11 mouse cellular contexts compared by ENCODE assay signal in the genomic region with DNA sequence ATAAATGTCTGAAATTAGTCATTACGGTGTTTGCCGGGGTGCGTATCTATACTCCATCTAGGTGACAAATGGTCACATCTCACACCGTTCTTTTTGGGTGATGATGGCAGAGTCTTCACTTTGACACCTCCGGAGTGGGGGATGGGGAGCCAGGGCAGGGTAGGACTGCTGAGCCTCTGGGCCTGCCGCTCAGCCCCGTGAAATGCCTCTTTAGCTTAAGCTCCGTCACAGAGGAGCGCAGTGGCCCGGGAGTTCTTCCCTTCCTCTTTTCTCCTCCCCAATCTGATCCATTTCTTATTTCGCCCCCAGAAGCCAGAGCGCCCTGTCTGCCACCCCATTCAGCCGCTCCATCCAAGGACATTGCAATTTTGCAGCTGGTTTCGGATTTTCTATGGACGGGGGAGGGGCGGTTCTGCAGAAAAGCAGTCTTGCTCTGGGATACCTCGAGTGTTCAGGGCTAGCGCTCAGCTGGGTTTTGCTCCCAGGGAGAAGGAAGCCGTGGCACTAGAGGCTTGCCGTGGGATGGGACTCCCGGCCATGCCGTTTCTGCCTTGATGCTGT. TPM values are rescaled to one million over a fixed set of nuclear protein-coding genes. Genes with fewer than 3 reads are reported as not detected.
DNase-seq lines count a peak whose midpoint lies in the region; ATAC-seq and TF ChIP-seq lines count a peak whose summit lies in the region.
"Had no signal": no experiment of that assay in that cellular context is flagged by ENCODE, and none has a peak within 500 bp of the region (broad histone marks: within the 10 kb centered on the region; RNA-seq: fewer than 3 reads in every experiment).

No protein-coding gene starts in this region.

- H3K27me3 ChIP-seq in heart, embryonic 11.5 days (ENCODE audit: control insufficient read depth, insufficient read depth, low read length): peaks cover 53% of the 10 kb centered on the region
- peaks cover 3% of the 10 kb centered on the region; the same call in 1 of the 2 replicates for H3K27me3 ChIP-seq in lung, postnatal 0 days (replicated peaks; ENCODE audit: insufficient read depth, low read length)
- H3K27me3 ChIP-seq in hindbrain, embryonic 16.5 days (replicated peaks; ENCODE audit: control insufficient read depth, insufficient read depth, low read length): no peaks in the 10 kb centered on the region
- peaks cover 10% of the 10 kb centered on the region; the same call in 1 of the 2 replicates for H3K27me3 ChIP-seq in stomach, embryonic 16.5 days (ENCODE audit: control insufficient read depth, insufficient read depth, low read length)

- TF ChIP-seq EP300 in lung, postnatal 0 days (IDR thresholded peaks at IDR 0.05): no peak

- peak overlapping the region; percentile 53 for H3K4me2 ChIP-seq in heart, embryonic 11.5 days
- H3K4me2 ChIP-seq in lung, postnatal 0 days (replicated peaks; ENCODE audit: low read depth, low read length): no peak overlapping the region
- H3K4me2 ChIP-seq in hindbrain, embryonic 16.5 days (ENCODE audit: low read length): peak overlapping the region; percentile 19
- H3K4me2 ChIP-seq in stomach, embryonic 16.5 days (ENCODE audit: low read depth, low read length): peak overlapping the region; percentile 40

- no peaks in the 10 kb centered on the region for H3K9me3 ChIP-seq in heart, embryonic 11.5 days (replicated peaks; ENCODE audit: control insufficient read depth, low read length)
- no peaks in the 10 kb centered on the region for H3K9me3 ChIP-seq in lung, postnatal 0 days (ENCODE audit: low read length)
- no peaks in the 10 kb centered on the region for H3K9me3 ChIP-seq in hindbrain, embryonic 16.5 days (ENCODE audit: control insufficient read depth, low read length)
- no peaks in the 10 kb centered on the region for H3K9me3 ChIP-seq in stomach, embryonic 16.5 days (replicated peaks; ENCODE audit: control insufficient read depth, low read length)

- H3K4me1 ChIP-seq in heart, embryonic 11.5 days (ENCODE audit: control insufficient read depth, insufficient read depth, low read length): peaks cover 7% of the 10 kb centered on the region; the same call in 1 of the 2 replicates
- H3K4me1 ChIP-seq in lung, postnatal 0 days (ENCODE audit: insufficient read depth, low read depth, low read length): no peaks in the 10 kb centered on the region
- peaks cover 37% of the 10 kb centered on the region for H3K4me1 ChIP-seq in hindbrain, embryonic 16.5 days (ENCODE audit: control insufficient read depth, insufficient read depth, low read depth, low read length)
- H3K4me1 ChIP-seq in stomach, embryonic 16.5 days (ENCODE audit: control insufficient read depth, insufficient read depth, low read length): peaks cover 10% of the 10 kb centered on the region

- H3K36me3 ChIP-seq in heart, embryonic 11.5 days (ENCODE audit: control insufficient read depth, insufficient read depth, low read length): no peaks in the 10 kb centered on the region
- H3K36me3 ChIP-seq in lung, postnatal 0 days (ENCODE audit: insufficient read depth, low read length): no peaks in the 10 kb centered on the region
- H3K36me3 ChIP-seq in hindbrain, embryonic 16.5 days (ENCODE audit: control insufficient read depth, insufficient read depth, low read length): no peaks in the 10 kb centered on the region
- no peaks in the 10 kb centered on the region for H3K36me3 ChIP-seq in stomach, embryonic 16.5 days (ENCODE audit: control insufficient read depth, insufficient read depth, low read length)

- no peak for TF ChIP-seq CTCF in lung, postnatal 0 days (IDR thresholded peaks at IDR 0.05)

- H3K27ac ChIP-seq in heart, embryonic 11.5 days (ENCODE audit: low read depth, low read length): no peak overlapping the region
- H3K27ac ChIP-seq in lung, postnatal 0 days (ENCODE audit: low read length): no peak overlapping the region
- no peak overlapping the region for H3K27ac ChIP-seq in hindbrain, embryonic 16.5 days (ENCODE audit: low read depth, low read length)
- H3K27ac ChIP-seq in stomach, embryonic 16.5 days (ENCODE audit: low read length): no peak overlapping the region

- ATAC-seq in heart, embryonic 11.5 days (replicated peaks; ENCODE audit: insufficient number of reproducible peaks, low FRiP score, low TSS enrichment): no peak
- no peak for ATAC-seq in lung, postnatal 0 days
- no peak for ATAC-seq in hindbrain, embryonic 16.5 days
- ATAC-seq in stomach, embryonic 16.5 days (ENCODE audit: insufficient read depth, low FRiP score): no peak

- no peak overlapping the region for H3K4me3 ChIP-seq in heart, embryonic 11.5 days (ENCODE audit: low read depth, low read length)
- no peak overlapping the region for H3K4me3 ChIP-seq in lung, postnatal 0 days (ENCODE audit: low read depth, low read length)
- H3K4me3 ChIP-seq in hindbrain, embryonic 16.5 days (ENCODE audit: low read length): no peak overlapping the region
- peak overlapping the region; percentile 11; the same call in 1 of the 2 replicates for H3K4me3 ChIP-seq in stomach, embryonic 16.5 days (replicated peaks; ENCODE audit: low read length)
- H3K4me3 ChIP-seq: myocyte had no signal

- WGBS in heart, embryonic 11.5 days (ENCODE audit: insufficient replicate concordance): 10% methylated on average over 22 of the region's 22 CpGs
- 15% methylated on average over 22 of the region's 22 CpGs for WGBS in lung, postnatal 0 days
- WGBS in hindbrain, embryonic 16.5 days: 12% methylated on average over 22 of the region's 22 CpGs
- 19% methylated on average over 22 of the region's 22 CpGs for WGBS in stomach, embryonic 16.5 days

- H3K9ac ChIP-seq in heart, embryonic 11.5 days (ENCODE audit: low read depth, low read length): no peak overlapping the region
- H3K9ac ChIP-seq in lung, postnatal 0 days (replicated peaks; ENCODE audit: low read depth): no peak overlapping the region
- H3K9ac ChIP-seq in hindbrain, embryonic 16.5 days (ENCODE audit: low read depth, low read length): 0 out of 2 replicates have a peak overlapping the region, but pooled peaks have one; percentile 6
- H3K9ac ChIP-seq in stomach, embryonic 16.5 days (ENCODE audit: low read length): peak overlapping the region; percentile 26; the same call in 1 of the 2 replicates

- DNase-seq in heart, adult 8-10 months (ENCODE audit: low spot score): no peak
- DNase-seq in lung, postnatal 14 days: peak; percentile 8
- DNase-seq in lung, postnatal 0 days (ENCODE audit: low spot score): no peak
- DNase-seq in cerebellum, postnatal 4 days (ENCODE audit: low spot score in 2 of 2): no peak
- no peak for DNase-seq in frontal cortex, postnatal 10 days (ENCODE audit: low spot score in 2 of 2)
- DNase-seq: layer of hippocampus, postnatal 36 days had no signal

RNA-seq across cellular contexts. Expression of gene Gm11733, which starts 43.2 kb away (rescaled TPM):
- 0.13 TPM in 1 of 2 replicates, not detected in the other for polyA plus RNA-seq in heart, embryonic 11.5 days (2014; fragmentation: Nextera tagmentation; extraction: Ambion mirVana)
- under 1 TPM in 1 of 4 experiments, not detected in 3; 0.11 TPM for total RNA-seq in heart, adult 8-10 months (2022)
- polyA plus RNA-seq in lung, postnatal 0 days (2015; fragmentation: Nextera tagmentation; extraction: Ambion mirVana): not detected in 2 replicates
- 0.06 TPM in 2 replicates for polyA plus RNA-seq in hindbrain, embryonic 16.5 days (2015; fragmentation: Nextera tagmentation; extraction: Ambion mirVana)
- not detected in 2 replicates for polyA plus RNA-seq in stomach, embryonic 16.5 days (2015; fragmentation: Nextera tagmentation; extraction: Ambion mirVana)
- total RNA-seq: adrenal gland, adult 18-20 months had no signal
- polyA plus RNA-seq: myocyte had no signal

Comparison
In these comparisons a context has a peak if more than half of its experiments do, and no peak if none do; other contexts are left out.
1. H3K9ac ChIP-seq: peak in hindbrain, embryonic 16.5 days (single experiment) and stomach, embryonic 16.5 days (single experiment); none in heart, embryonic 11.5 days (single experiment) and lung, postnatal 0 days (single experiment).